Mouse (Mus musculus) liver, embryonic 11.5 days (tissue): ENCODE results near the gene Egr2. TPM values are rescaled to one million over a fixed set of nuclear protein-coding genes. Genes with fewer than 3 reads are reported as not detected.

Source experiments
- ATAC-seq: fragments of 200-750 bp; cut with Nextera tagmentation; replicated peaks from 2 replicates; pipeline ENCODE4 v1.8.0; 2017; ENCODE audit warnings: moderate number of reproducible peaks, mild to moderate bottlenecking, moderate TSS enrichment, moderate library complexity; ENCODE audit not compliant: low FRiP score
- DNase-seq: peaks from one replicate; pipeline ENCODE4 v3.0.0-alpha.2; 2017; ENCODE audit warnings: low spot score
- H3K27ac ChIP-seq: fragments of 300-500 bp; sonication (generic); 2 replicates; pipeline ENCODE4 v1.5.1; 2014; ENCODE audit warnings: mild to moderate bottlenecking, low read depth, low read length, control low read depth
- H3K27me3 ChIP-seq: fragments of 300-500 bp; sonication (generic); replicated peaks from 2 replicates; pipeline ENCODE4 v1.6.1; 2014; ENCODE audit warnings: low read length, mixed read lengths; ENCODE audit not compliant: control insufficient read depth, insufficient read depth
- H3K36me3 ChIP-seq: fragments of 300-500 bp; sonication (generic); 2 replicates; pipeline ENCODE4 v1.6.1; 2014; ENCODE audit warnings: mild to moderate bottlenecking, low read length, moderate library complexity, mixed read lengths; ENCODE audit not compliant: control insufficient read depth, insufficient read depth
- H3K4me1 ChIP-seq: fragments of 300-500 bp; sonication (generic); replicated peaks from 2 replicates; pipeline ENCODE4 v1.6.1; 2014; ENCODE audit warnings: low read length, mixed read lengths; ENCODE audit not compliant: control insufficient read depth, insufficient read depth
- H3K4me2 ChIP-seq: fragments of 300-500 bp; sonication (generic); 2 replicates; pipeline ENCODE4 v1.6.1; 2014; ENCODE audit warnings: mild to moderate bottlenecking, control low read depth, moderate library complexity
- H3K4me3 ChIP-seq: fragments of 300-500 bp; sonication (generic); 2 replicates; pipeline ENCODE4 v1.5.1; 2014; ENCODE audit warnings: low read depth, low read length, control low read depth
- H3K9ac ChIP-seq: fragments of 300-500 bp; sonication (generic); 2 replicates; pipeline ENCODE4 v1.6.1; 2014; ENCODE audit warnings: low read depth, low read length, control low read depth
- H3K9me3 ChIP-seq: fragments of 300-500 bp; sonication (generic); 2 replicates; pipeline ENCODE4 v1.6.1; 2016; ENCODE audit warnings: low read length, inconsistent platforms, mixed read lengths; ENCODE audit not compliant: control insufficient read depth
- WGBS: fragments of 180-500 bp; shearing (Covaris S2); extraction: QIAGEN DNeasy Blood & Tissue Kit; methylation state at CpG from one replicate; pipeline ENCODE4 v1.1.7; 2014; 5-methylcytosine and 5-hydroxymethylcytosine counted together
- polyA plus RNA-seq: library from polyadenylated mRNA; unstranded; fragments of >200 nt; fragmentation: Nextera tagmentation; extraction: Ambion mirVana; gene quantifications from 2 replicates; pipeline ENCODE4 v1.2.1, GENCODE M21; 2014

The Egr2 gene
- polyA plus RNA-seq, 1 experiment from 2014 or later: 0.22 TPM

DNA sequence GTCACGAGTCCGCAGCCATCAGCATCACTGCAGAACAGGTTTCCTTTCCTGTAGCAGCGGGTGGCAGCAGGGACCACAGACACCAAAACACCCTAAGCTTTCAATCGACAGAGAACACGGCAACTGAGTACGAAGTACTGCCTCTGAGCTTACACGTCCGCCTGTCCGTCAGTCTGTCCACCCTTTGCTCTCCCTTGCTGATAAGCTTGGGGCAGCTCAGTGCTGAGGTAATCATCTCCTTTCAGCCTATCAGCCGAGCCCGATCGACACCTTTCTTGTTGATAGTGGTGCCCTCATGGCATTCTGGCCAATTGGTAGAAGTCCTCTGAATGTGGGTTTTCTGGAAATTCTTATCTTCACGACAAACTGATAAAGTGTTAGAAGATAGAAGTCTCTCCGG lies 36.2 kb downstream of the Egr2 start:
- ATAC-seq (no peak), DNase-seq (no peak)
- Histone ChIP-seq H3K9me3 (no peaks in the 10 kb centered on the region), H3K27me3 (no peaks in the 10 kb centered on the region), H3K4me2 (no peak overlapping the region), H3K9ac (no peak overlapping the region), H3K4me3 (no peak overlapping the region), H3K27ac (no peak overlapping the region), H3K36me3 (no peaks in the 10 kb centered on the region), H3K4me1 (no peaks in the 10 kb centered on the region)
- 59% methylated on average over 14 of the region's 14 CpGs for WGBS

DNA sequence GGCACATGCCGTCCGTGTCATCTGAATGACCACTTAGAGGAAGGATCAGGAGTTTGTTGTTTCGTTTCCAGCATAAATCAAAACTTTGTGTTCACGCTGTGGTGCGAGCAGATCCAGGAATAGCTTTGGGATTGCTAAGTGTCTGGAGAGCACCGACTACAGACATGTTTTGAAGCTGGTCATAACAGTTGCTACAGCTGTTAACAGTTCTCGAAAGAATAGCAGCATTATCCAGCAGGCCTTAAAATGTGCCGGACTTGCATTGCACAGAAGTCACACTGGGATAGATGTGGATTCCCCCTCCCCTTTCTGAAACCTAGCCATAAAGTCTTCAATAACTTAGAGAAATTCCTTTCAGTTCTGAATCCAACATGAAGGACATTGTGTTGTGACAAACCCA lies 38.0 kb downstream of the Egr2 start:
- H3K4me2 ChIP-seq: no peak overlapping the region
- ATAC-seq (no peak), DNase-seq (no peak)
- H3K9ac ChIP-seq: no peak overlapping the region
- WGBS: 81% methylated on average over 8 of the region's 8 CpGs
- H3K4me3 ChIP-seq: no peak overlapping the region
- no peaks in the 10 kb centered on the region for H3K36me3 ChIP-seq
- H3K27me3 ChIP-seq: no peaks in the 10 kb centered on the region
- no peaks in the 10 kb centered on the region for H3K9me3 ChIP-seq
- no peak overlapping the region for H3K27ac ChIP-seq
- H3K4me1 ChIP-seq: no peaks in the 10 kb centered on the region

DNA sequence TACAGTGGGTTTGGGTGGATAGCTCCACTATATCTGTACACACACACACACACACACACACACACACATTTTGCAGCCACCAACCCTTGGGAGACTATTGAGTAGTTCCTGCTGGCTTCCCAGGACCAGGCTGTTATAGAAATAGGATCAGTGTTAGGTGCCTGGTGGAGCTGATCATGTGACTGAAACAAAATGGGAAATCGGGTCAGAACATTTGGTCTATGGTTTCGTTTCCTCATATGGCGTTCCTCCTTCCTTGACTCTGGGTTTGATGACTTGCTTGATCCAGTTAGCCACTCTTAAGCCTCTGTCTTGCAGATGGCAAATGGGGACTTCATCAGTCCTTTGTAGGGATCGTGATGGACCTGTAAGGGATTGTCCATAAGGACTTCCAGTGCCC lies 44.6 kb downstream of the Egr2 start:
- WGBS: 83% methylated on average over 4 of the region's 4 CpGs
- Histone ChIP-seq H3K36me3 (no peaks in the 10 kb centered on the region), H3K27me3 (no peaks in the 10 kb centered on the region), H3K4me3 (no peak overlapping the region), H3K27ac (no peak overlapping the region), H3K4me1 (no peaks in the 10 kb centered on the region), H3K9me3 (no peaks in the 10 kb centered on the region), H3K4me2 (no peak overlapping the region), H3K9ac (no peak overlapping the region)
- ATAC-seq (no peak), DNase-seq (no peak)

DNA sequence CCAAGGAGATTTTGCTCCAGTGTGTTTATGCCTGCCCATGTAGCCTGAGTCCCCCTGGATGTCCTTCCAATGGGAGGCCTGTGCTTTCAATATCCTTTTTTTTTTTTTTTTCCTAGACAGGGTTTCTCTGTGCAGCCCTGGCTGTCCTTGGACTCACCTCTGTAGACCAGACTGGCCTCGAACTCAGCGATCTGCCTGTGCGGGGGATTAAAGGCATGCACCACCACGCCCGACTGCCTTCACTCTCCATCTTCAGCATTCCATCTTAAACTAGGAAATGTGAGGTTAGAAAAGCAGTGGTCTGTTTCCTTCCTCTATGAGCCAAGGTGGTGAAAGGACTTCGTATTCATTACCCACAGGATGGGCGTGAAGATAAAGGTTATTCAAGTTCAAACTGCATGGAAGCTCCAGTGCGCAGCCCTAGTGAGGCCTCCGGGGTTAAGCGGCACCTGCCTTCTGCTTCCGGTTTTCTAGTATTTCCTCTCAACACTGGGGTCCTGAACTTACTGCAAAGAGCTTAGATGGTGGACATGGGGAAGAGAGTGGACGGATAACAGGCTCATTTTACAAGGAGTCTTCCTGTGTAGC lies 46.5 kb downstream of the Egr2 start:
- ATAC-seq (no peak), DNase-seq (no peak)
- H3K4me3 ChIP-seq: no peak overlapping the region
- no peak overlapping the region for H3K27ac ChIP-seq
- whole genome bisulfite sequencing: 51% methylated on average over 12 of the region's 12 CpGs
- H3K27me3 ChIP-seq: no peaks in the 10 kb centered on the region
- no peak overlapping the region for H3K4me2 ChIP-seq
- no peak overlapping the region for H3K9ac ChIP-seq
- no peaks in the 10 kb centered on the region for H3K9me3 ChIP-seq
- no peaks in the 10 kb centered on the region for H3K36me3 ChIP-seq
- H3K4me1 ChIP-seq: no peaks in the 10 kb centered on the region

DNA sequence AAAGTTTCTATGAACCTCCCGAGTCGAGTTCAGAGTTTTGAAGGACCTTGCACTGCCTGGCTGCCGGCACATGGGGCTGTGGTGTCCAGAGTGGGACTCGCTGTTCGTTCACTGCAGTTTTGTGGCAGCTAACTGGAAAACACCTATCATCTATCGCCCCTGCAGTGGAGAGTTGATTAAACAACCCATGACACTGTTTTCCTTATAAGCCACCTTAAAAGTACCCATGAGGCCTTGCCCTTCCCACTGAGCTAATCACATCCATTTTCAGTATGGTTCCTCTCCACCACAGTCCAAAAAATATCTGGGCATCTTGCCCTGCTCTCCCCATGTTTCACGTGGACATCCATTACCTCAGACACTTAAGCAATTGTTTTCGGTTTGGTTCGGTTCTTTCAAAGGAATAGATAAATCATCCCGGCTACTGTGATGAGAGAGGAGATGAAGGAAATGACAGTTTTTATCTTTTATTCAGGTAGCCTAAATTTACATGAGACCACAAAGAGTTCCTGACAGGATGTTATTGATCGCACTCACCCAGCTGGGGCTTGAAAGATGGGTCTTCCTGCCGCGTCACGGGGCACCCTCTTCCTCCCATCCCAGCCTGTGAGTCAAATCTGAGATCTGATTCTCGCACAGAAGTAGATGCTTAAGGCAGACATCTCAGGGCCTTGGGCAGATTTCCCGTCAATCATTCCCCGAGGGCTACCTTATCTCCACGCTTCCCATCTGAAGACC lies 50.8 kb downstream of the Egr2 start:
- no peak for DNase-seq
- Histone ChIP-seq H3K9ac (no peak overlapping the region), H3K4me2 (no peak overlapping the region), H3K9me3 (no peaks in the 10 kb centered on the region), H3K4me3 (no peak overlapping the region), H3K4me1 (no peaks in the 10 kb centered on the region), H3K27ac (no peak overlapping the region), H3K27me3 (no peaks in the 10 kb centered on the region), H3K36me3 (no peaks in the 10 kb centered on the region)
- WGBS: 67% methylated on average over 18 of the region's 18 CpGs
- ATAC-seq: no peak

Other genes starting within 250 kb of the Egr2 start
- gene Ado, start 13.5 kb downstream of the Egr2 start, polyA plus RNA-seq: 40.6 and 43.9 TPM in 2 replicates